Mouse (Mus musculus) urinary bladder, adult 18-20 months (tissue): ENCODE results near the gene Bst1.

Source experiments
- DNase-seq, 2 experiments: peaks; one replicate each; pipeline ENCODE4 v3.0.0; 2022; ENCODE audit warnings: low spot score in 2 of 2, mixed read lengths in 2 of 2

Bst1 gene

DNA sequence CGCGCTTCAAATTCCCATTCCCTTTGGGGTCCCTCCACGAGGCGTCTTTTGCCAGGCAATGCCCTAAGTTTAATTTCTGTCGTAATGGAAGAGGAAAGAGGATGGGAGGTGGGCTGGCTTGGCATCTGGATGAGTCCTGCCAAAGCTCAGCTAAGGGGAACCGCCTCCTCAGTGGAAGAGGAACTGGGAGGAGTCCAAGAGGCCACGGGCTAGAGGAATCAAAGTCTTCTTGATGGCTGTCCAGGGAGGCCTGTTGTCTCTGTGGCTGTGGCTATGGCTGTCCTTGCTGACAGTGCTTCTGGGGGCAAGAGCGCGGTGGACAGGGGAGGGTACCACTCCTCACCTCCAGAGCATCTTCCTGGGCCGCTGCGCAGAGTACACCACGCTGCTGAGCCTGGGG, at the start of gene Bst1:
Gene Bst1 (plus strand): TSS at position 191 of the 400 bp plus-strand sequence.
- no peak for DNase-seq

GRCm38 (mm10) chr5:43770618-43771354, 47.9 kb upstream of the Bst1 start:
- DNase-seq, result no peak

DNA sequence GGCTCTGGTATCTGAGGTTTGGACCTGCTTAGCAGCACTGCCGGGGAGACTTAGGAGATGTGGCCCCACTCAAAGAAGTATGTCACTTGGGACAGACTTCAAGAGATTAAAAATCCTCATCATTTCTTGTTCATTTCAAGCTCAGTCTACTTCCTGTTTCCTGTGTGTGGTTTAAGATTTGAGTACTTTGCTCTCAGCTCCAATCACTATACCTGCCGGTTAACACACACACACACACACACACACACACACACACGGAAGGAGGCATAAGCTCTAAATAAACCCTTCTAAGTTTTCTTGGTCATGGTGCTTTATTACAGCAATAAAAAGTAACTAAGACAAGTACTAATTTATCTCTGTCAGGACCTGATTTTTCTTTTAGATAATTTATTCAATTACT, 47.1 kb upstream of the Bst1 start:
- DNase-seq, result no peak

GRCm38 (mm10) chr5:43776407-43776806, 42.3 kb upstream of the Bst1 start:
- no peak for DNase-seq

DNA sequence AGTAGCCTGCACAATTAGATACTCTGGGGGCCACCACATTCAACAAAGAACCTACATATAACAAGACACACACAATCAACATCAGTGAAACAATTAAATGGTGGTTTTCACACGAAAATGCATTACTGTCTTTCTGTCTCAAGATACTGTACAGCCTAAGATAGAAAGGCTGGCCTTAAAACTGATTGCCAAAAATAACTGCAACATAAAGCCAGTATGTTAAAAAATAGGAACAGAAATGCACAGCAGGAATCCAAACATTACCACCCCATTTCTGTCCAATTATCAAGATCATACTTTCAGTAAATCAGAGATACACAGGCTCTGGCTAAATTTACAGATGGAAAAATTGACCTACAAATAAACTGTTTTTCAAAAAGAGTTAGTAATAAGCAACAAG, 41.7 kb upstream of the Bst1 start:
- DNase-seq, result no peak

- no peak for DNase-seq
These were observed 40.1 kb upstream of the Bst1 start for GRCm38 (mm10) chr5:43778583-43778982.

DNA sequence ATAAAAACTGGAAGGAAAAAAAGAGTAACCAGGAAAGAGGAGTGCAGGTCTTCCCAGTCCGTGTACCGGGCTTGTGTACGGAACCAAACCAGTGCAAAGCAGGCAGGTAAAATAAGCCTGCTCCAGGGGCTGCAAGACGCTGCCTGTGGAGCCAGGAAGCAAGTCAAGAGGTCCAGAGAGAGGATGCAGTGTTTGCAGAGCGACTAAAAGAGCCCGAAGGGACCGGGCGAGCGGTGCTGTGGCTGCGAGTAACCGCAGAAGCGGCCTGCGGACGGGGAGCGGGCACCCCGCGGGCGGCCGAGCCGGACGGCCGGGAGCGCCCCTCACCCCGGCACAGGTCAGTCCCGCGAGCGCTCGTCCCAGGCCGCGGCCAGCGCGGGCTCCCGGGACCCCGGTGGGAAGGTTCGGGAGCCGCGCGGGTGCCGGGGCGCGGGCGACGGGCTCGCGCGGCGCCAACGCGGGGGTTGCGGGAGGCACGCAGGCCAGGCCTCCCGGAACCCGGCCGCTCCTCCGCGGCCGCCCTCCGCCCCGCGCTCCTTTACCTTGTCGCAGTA, 37.2 kb upstream of the Bst1 start:
- DNase-seq, result peak; percentile 13 to 45

DNA sequence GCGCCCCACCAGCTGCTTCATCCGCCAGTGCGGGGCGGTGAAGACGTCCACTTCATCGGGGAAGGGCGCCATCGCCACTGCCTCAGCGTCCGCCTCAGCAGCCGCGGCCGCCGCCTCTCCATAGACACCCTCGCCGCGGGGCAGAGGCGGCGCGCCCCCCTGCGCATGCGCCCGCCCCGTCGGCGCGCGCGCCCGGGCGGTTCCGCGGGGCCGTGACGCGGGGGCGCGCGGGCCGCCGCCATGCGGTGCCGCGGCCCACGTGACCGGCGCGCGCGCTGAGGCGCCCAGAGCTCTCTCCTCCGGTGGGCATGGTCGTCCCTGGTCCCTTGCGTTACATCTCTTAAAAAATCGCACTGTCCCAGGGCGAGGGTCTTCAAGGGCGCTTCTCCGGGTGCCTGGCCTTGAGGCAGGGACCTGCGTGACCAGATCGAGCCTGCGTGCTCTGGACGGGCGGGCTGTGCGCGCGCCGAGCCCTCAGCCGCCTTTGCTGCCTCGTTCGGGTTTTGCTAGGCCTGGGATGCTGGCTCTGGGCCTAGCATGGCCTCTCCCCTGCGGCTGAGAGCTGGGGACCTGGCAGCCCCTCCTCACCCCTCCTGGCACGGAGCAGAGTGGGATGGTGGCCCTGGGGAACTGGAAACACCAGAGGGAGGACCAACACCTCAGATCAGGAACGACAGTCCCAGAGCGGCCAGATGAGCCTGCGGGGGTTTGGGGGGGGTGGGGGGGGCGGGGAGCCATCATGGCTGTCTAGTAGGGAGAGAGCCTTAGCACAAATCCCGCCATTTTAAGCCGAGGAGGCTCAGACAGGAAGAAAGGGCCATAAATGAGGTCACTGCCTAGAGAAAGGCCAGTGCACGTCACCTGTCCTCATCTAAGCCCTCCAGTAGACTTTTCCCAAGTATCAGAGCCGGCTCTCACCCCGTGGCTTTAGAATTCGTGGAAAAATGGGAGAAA, 36.4 kb upstream of the Bst1 start:
- peak; percentile 53 to 75 for DNase-seq

DNA sequence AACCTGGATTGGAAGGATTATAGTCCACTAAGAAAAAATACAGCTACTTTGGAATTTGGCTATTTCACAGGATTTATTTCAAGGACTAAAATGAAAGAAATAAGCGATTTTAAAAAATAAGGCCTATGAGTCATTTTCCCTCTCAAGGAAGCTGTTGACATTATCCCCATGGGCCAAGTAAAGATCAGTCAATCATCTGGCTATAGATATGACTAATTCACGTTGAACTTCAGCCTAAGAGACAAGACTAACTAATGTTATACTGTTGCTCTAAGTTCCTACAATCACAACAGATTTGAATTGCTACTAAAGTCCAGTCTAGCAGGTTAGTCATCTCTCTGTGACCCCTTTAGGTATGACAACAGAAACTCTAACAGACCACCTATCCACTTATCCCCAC, 34.7 kb upstream of the Bst1 start:
- no peak for DNase-seq

- DNase-seq, result no peak
These were observed 32.1 kb upstream of the Bst1 start for GRCm38 (mm10) chr5:43786607-43787006.

DNA sequence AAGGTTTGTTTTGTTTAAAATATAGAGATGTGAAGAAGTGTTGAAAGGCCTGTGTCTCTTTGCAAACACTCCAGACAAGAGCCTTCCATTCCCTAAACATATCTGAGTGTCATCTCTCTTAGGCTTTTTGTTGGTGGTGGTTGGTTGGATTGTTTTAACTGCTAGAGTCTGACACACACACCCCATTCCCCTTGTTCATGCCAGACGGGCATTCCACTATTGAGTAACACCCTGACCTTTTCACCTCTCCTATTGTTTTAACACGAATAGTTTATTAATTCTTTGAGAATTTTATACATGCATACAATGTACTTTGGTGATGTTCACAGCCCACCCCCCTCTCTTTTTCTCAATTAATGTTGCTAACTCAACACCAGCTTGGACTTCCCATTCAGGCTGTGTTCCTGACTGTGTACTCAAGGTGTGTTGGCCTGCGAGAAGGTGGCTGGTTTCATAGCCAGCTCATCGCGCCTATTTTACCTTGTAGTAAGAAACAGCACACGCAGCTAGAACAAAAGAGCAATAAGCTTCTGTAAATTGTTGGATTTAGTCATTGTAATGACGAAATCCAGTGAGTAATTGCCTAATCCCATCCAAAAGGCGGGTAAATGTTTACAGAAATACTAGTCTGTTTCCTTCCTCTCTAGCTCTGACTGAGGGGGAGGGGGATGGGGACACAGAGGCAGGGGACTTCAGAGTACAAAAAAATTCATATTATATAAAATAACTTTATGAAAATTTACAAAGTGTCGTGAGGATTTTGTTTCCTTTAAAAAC, 30.5 kb upstream of the Bst1 start:
- peak in 1 of 2 experiments; percentile 21 for DNase-seq

DNA sequence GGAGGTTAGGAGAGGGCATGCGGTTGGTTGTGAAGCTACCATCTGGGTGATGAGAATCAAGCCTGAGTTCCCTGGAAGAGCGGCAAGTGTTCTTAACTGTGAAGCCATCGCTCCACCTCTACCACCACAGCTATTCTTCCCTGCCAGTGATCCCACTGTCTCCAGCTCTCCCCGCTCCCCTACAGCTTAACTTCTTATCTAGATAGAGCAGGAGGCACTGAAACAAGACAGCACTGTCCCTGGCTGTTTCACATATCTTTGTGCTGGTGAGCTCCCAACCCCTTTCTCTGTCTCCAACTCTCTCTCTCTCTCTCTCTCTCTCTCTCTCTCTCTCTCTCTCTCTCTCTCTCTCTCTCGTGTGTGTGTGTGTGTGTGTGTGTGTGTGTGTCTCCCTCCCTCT, 26.3 kb upstream of the Bst1 start:
- no peak for DNase-seq

GRCm38 (mm10) chr5:43799530-43799929, 19.2 kb upstream of the Bst1 start:
- DNase-seq, result no peak

DNA sequence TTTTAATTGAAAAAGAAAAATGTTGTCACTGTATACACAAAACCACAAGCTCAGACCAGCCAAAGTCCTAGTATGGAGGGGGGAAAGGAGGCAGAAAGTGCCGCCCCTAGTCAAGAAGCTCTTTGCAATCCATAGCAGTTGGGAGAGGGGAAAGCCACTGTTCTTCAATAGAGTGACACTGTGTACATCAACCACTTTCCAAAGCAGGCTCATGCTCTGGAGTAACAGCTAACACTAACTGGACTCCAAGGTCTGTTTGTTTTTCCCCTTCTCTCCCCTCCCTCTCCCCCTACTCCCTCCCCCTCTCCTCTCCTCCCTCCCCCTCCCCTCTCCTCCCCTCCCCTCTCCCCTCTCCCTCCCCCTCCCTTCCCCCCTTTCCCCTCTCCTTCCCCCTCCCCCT, 18.0 kb upstream of the Bst1 start:
- DNase-seq, result no peak

DNA sequence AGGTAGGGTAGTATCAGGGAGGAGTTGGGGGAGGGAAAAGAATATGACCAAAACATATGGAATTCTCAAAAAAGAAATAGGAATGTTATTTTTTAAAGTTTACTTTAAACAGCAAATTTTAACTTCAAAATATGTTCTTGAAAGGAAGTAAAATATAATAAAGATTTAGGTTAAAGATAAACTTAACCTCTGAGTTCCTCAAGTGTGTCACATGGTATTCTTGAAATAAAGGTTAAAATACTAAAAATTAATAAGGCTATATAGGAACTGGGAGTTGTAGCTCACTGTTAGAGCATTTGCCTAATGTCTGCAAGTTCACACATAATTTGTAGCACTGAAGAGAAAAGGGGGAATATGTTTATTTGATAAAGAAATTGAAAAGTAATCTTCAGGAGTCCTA, 17.4 kb upstream of the Bst1 start:
- no peak for DNase-seq

GRCm38 (mm10) chr5:43801798-43802197, 16.9 kb upstream of the Bst1 start:
- no peak for DNase-seq

DNA sequence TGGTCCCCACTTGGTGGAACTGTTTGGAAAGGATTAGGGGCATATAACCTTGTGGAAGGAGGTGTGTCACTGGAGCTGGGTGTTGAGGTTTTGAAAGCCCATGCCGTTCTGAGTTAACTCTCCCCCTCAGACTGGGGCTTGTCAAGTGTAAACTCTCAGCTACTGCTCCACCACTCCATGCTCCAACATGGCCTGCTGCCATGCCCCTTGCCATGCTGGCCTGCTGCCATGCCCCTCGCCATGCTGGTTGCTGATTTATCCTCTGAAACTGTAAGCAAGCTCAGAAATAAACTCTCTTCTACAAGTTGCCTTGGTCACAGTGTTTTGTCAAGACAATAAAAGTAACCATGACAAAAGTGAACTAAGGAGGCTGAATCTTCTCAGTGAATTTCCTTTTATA, 13.3 kb upstream of the Bst1 start:
- DNase-seq, result no peak

GRCm38 (mm10) chr5:43806340-43806739, 12.3 kb upstream of the Bst1 start:
- DNase-seq, result no peak

DNA sequence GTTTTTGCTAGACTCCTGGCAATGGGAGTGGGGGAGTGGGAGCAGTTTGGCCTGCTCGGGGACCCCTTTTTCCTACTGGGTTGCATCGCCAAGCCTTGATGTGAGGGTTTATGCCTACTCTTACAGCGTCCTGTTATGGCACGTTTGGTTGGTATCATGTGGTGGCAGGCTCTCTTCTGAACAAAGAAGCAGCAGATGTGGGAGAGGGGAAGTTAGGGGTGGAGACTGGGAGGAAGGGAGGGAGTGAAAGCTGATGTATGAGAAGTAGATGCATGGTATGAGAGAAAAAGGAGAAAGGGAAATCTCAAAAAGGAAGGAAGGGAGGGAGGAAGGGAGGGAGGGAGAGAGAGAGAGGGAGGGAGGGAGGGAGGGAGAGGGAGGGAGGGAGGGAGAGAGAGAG, 11.8 kb upstream of the Bst1 start:
- DNase-seq, result no peak

DNA sequence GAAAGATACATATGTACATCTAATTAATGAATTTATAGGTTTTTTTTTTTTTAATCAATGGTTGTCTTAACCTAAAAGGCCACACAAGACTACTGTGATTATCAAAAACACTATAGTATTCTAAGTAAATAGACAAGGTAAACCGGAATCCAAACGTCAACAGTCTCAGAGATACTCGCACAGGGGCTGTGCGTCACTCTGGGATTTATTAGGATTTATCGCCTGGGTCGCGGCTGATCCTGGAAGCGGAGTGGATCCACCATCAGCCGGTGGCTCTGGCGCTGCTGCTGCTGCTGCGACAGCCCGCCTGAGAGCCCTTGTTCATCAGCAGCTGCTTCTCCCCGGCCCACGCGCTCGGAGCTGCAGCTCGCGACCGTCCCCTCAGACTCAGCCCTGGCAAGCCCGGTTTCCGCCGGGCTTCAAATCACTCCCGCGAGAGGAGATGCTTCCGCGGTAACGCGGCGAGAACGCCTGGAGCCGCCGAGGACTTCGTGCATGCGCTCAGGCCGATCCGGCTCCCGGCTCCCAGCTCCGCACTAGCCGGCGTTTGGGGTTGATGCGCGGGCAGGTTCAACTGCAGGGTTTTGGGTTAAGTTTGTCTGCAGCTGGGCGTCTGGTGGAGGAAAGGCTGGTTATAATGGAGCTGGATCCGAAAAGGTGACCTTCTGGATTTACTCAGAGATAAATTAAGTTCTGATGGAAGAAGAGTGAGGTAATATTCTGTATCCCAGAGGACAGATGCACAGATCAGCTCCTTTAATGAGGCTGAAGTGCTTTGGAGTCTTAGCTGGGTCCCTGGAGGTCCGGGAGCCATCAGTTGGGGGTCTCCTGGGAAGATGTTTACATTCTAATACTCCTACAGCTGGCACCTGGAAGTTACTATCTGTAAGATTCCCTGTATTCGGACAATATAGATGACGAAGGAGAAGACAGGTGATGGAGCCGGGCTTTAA, 10.7 kb upstream of the Bst1 start:
- DNase-seq, result peak; percentile 67 to 76
